Mouse (Mus musculus) kidney, adult 2 months (tissue): ENCODE data around the gene Tlcd2.

ENCODE experiments used
- CTCF ChIP-seq: fragments of 200-500 bp; conservative IDR thresholded peaks from 2 replicates; pipeline ENCODE4 v1.5.1; 2011; ENCODE audit warnings: low read depth, mild to moderate bottlenecking, control low read depth, low read length, moderate library complexity, mixed read lengths; ENCODE audit not compliant: insufficient read depth, insufficient read length
- POLR2A ChIP-seq: fragments of 200-500 bp; IDR thresholded peaks from one replicate; pipeline ENCODE4 v1.6.1; 2011; ENCODE audit warnings: low read depth, low read length, control low read depth

- TF ChIP-seq POLR2A = no peak
- TF ChIP-seq CTCF = no peak
Measured at GRCm38 (mm10) chr11:75420037-75420436, 41.5 kb upstream of the Tlcd2 start.
